Mouse (Mus musculus): ENCODE measurements around the gene Zdhhc22. TPM values are rescaled to one million over a fixed set of nuclear protein-coding genes. Genes with fewer than 3 reads are reported as not detected.
A peak's percentile ranks its signal among the peaks of the same experiment; 100 is the strongest.

The Zdhhc22 gene
- 0.05 and 0.06 TPM in 2 replicates for polyA plus RNA-seq (2016; fragmentation: Nextera tagmentation; extraction: Ambion mirVana)

- H3K4me3 ChIP-seq, result peak within 1 kb of the TSS; percentile 51
- H3K36me3 ChIP-seq (replicated peaks), result no peaks in the 10 kb centered on the region
- H3K27me3 ChIP-seq (replicated peaks; ENCODE audit: low read depth, poor library complexity, severe bottlenecking), result peaks cover 80% of the 10 kb centered on the region
- H3K9me3 ChIP-seq, result no peaks in the 10 kb centered on the region
- 1% methylated on average over 67 of the region's 68 CpGs for WGBS
- H3K4me1 ChIP-seq, result peaks cover 15% of the 10 kb centered on the region
- peak; percentile 80 for DNase-seq (ENCODE audit: low spot score)
- no peak within 1 kb of the TSS for H3K27ac ChIP-seq (replicated peaks)
These were observed at the start of gene Zdhhc22 for GRCm38 (mm10) chr12:86989890-86990754. Gene Zdhhc22 (minus strand): TSS chr12:86990430.

GRCm38 (mm10) chr12:87036631-87037030, 46.4 kb upstream of the Zdhhc22 start:
- 93% methylated on average over 7 of the region's 7 CpGs for WGBS
- Histone ChIP-seq H3K27ac (replicated peaks) (no peak overlapping the region), H3K4me3 (no peak overlapping the region), H3K27me3 (replicated peaks; ENCODE audit: low read depth, poor library complexity, severe bottlenecking) (no peaks in the 10 kb centered on the region), H3K36me3 (replicated peaks) (no peaks in the 10 kb centered on the region), H3K9me3 (no peaks in the 10 kb centered on the region), H3K4me1 (no peaks in the 10 kb centered on the region)
- DNase-seq (ENCODE audit: low spot score), result no peak

DNA sequence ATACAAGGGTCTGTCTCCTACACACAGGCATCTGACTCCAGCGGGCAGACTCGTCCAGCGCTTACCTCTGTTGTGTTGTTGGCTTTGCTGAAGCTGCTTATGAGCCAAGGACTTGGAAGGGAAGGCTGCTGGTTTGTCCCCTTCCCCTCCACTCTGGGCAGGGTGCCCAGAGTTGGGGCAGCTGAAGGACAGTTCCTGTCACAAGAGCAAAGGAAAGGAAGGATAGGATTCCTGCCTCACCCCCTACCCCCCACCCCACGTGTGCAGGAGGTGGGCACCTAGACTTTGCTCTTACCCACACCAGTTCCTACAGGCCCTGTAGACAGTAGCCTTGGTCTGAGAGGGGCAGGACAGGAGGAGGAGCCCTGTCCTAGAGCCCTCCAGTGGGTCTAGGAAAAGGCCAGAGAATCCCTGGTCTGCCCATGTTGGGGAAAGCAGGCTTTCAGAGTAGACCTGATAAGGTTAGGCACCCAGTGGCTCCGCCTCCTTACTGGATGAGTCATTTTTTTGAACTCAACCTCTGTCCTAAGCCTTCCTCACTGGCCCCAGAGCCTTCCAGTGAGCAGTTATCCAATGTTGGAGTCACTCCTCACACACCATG, 41.0 kb upstream of the Zdhhc22 start:
- H3K4me3 ChIP-seq, result no peak overlapping the region
- peaks cover 30% of the 10 kb centered on the region for H3K27me3 ChIP-seq (replicated peaks; ENCODE audit: low read depth, poor library complexity, severe bottlenecking)
- H3K36me3 ChIP-seq (replicated peaks), result no peaks in the 10 kb centered on the region
- peaks cover 7% of the 10 kb centered on the region for H3K4me1 ChIP-seq
- H3K9me3 ChIP-seq, result no peaks in the 10 kb centered on the region
- no peak for DNase-seq (ENCODE audit: low spot score)
- 80% methylated on average over 5 of the region's 5 CpGs for WGBS
- H3K27ac ChIP-seq (replicated peaks), result no peak overlapping the region

DNA sequence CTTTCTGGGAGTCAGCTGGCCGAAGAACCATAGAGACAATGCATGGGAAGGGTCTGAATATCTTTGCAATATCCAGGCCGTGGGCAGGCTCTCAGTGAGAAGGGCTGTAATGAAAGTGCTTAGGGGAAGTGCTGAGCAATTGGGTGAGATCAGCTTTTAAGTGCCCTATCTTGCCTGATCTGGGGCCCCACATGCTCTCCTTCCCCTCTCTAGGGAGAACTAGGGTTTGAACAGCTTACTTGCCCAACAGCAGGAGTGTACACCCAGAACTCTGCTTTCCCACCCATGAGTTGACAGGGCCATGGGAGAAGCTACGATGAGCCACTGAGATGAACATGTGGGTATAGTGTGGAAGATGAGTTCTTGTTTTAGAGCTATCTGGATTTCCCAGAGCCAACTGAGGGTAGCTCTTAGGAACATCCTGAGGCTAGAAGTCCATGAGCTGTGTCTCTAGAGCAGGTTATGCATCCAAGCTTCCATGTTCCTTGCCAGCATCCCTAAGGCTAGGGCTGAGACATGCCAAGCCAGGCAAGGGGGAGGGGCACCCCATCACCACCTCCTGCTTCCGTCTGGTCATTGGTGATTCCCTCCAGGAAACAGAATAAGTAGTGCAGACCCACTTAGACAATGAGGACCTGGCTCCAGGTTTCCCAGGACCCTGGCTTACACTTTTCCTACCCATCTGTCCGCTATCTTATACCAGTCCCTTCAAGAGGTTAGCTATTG, 39.2 kb upstream of the Zdhhc22 start:
- WGBS, result 74% methylated on average over 5 of the region's 5 CpGs
- no peak for DNase-seq (ENCODE audit: low spot score)
- H3K4me1 ChIP-seq, result peaks cover 10% of the 10 kb centered on the region
- H3K36me3 ChIP-seq (replicated peaks), result no peaks in the 10 kb centered on the region
- H3K9me3 ChIP-seq, result no peaks in the 10 kb centered on the region
- no peak overlapping the region for H3K27ac ChIP-seq (replicated peaks)
- H3K27me3 ChIP-seq (replicated peaks; ENCODE audit: low read depth, poor library complexity, severe bottlenecking), result peaks cover 46% of the 10 kb centered on the region
- no peak overlapping the region for H3K4me3 ChIP-seq

GRCm38 (mm10) chr12:87028068-87028467, 37.8 kb upstream of the Zdhhc22 start:
- Histone ChIP-seq H3K27me3 (replicated peaks; ENCODE audit: low read depth, poor library complexity, severe bottlenecking) (peaks cover 46% of the 10 kb centered on the region), H3K9me3 (no peaks in the 10 kb centered on the region), H3K27ac (replicated peaks) (no peak overlapping the region), H3K36me3 (replicated peaks) (no peaks in the 10 kb centered on the region), H3K4me1 (peaks cover 10% of the 10 kb centered on the region), H3K4me3 (no peak overlapping the region)
- DNase-seq (ENCODE audit: low spot score), result no peak
- WGBS, result 66% methylated on average over 2 of the region's 2 CpGs

- peaks cover 46% of the 10 kb centered on the region for H3K27me3 ChIP-seq (replicated peaks; ENCODE audit: low read depth, poor library complexity, severe bottlenecking)
- no peaks in the 10 kb centered on the region for H3K36me3 ChIP-seq (replicated peaks)
- peaks cover 10% of the 10 kb centered on the region for H3K4me1 ChIP-seq
- no peak overlapping the region for H3K27ac ChIP-seq (replicated peaks)
- H3K9me3 ChIP-seq, result no peaks in the 10 kb centered on the region
- no peak for DNase-seq (ENCODE audit: low spot score)
- H3K4me3 ChIP-seq, result no peak overlapping the region
- 58% methylated on average over 5 of the region's 5 CpGs for WGBS
These were observed 37.2 kb upstream of the Zdhhc22 start for GRCm38 (mm10) chr12:87027391-87027790.

DNA sequence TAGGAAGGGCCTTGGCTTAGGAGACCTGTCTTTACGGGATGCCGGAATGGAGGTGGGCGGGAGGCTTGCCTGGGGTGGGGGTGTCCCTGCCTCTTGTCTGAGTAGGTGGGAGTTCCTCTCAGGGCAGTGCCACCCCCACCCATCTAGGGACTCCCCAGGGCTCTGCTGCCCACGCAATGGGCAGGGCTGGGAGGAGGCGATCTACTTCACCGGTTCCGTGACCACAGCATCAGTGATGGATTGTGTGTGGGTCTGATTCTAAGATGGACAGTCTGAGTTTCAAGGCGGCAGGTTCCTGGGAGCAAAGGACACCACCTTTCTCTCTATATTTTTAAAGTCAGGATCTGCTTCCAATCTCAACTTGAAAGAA, 36.6 kb upstream of the Zdhhc22 start:
- Histone ChIP-seq H3K9me3 (no peaks in the 10 kb centered on the region), H3K27ac (replicated peaks) (no peak overlapping the region), H3K4me3 (peak overlapping the region; percentile 54), H3K4me1 (peaks cover 10% of the 10 kb centered on the region), H3K36me3 (replicated peaks) (no peaks in the 10 kb centered on the region), H3K27me3 (replicated peaks; ENCODE audit: low read depth, poor library complexity, severe bottlenecking) (peaks cover 46% of the 10 kb centered on the region)
- no peak for DNase-seq (ENCODE audit: low spot score)
- WGBS, result 12% methylated on average over 8 of the region's 8 CpGs

- no peak overlapping the region for H3K27ac ChIP-seq (replicated peaks)
- H3K36me3 ChIP-seq (replicated peaks), result no peaks in the 10 kb centered on the region
- peaks cover 46% of the 10 kb centered on the region for H3K27me3 ChIP-seq (replicated peaks; ENCODE audit: low read depth, poor library complexity, severe bottlenecking)
- H3K4me3 ChIP-seq, result peak overlapping the region; percentile 54
- H3K4me1 ChIP-seq, result peaks cover 10% of the 10 kb centered on the region
- no peaks in the 10 kb centered on the region for H3K9me3 ChIP-seq
- 4% methylated on average over 30 of the region's 30 CpGs for whole genome bisulfite sequencing
- DNase-seq (ENCODE audit: low spot score), result peak; percentile 50
These were observed 36.1 kb upstream of the Zdhhc22 start for GRCm38 (mm10) chr12:87026109-87026870.

- Histone ChIP-seq H3K36me3 (replicated peaks) (no peaks in the 10 kb centered on the region), H3K4me3 (no peak overlapping the region), H3K4me1 (peaks cover 10% of the 10 kb centered on the region), H3K9me3 (no peaks in the 10 kb centered on the region), H3K27me3 (replicated peaks; ENCODE audit: low read depth, poor library complexity, severe bottlenecking) (peaks cover 38% of the 10 kb centered on the region), H3K27ac (replicated peaks) (no peak overlapping the region)
- WGBS, result 86% methylated on average over 3 of the region's 3 CpGs
- DNase-seq (ENCODE audit: low spot score), result no peak
These were observed 33.2 kb upstream of the Zdhhc22 start for GRCm38 (mm10) chr12:87023456-87023855.

GRCm38 (mm10) chr12:87022006-87022405, 31.8 kb upstream of the Zdhhc22 start:
- Histone ChIP-seq H3K36me3 (replicated peaks) (no peaks in the 10 kb centered on the region), H3K4me1 (peaks cover 10% of the 10 kb centered on the region), H3K27me3 (replicated peaks; ENCODE audit: low read depth, poor library complexity, severe bottlenecking) (peaks cover 23% of the 10 kb centered on the region), H3K9me3 (no peaks in the 10 kb centered on the region), H3K27ac (replicated peaks) (no peak overlapping the region), H3K4me3 (no peak overlapping the region)
- 66% methylated on average over 2 of the region's 2 CpGs for WGBS
- DNase-seq (ENCODE audit: low spot score), result no peak

DNA sequence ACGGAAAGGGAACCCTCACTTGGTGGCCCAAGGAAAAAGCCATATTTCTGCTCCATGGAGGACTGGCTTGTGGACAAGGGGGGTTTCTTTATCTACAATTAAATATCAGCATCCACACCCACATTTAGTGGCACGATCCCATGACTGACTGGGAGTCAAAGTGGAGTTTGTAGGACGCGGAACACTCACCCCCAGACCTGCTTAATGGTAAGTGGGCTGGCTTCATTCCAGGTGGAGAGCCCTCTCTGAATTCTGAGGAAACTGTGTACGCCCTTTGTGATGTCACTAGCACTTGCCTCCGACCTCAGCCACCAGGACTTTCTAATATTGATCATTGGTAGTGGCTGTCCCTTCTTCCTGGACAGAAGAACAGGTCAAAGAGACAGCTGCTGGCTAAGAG, 30.8 kb upstream of the Zdhhc22 start, which contains the start of gene Tmem63c:
Gene Tmem63c (plus strand): TSS at position 301 of the 400 bp plus-strand sequence.
- Histone ChIP-seq H3K36me3 (replicated peaks) (no peaks in the 10 kb centered on the region), H3K4me1 (peaks cover under 1% of the 10 kb centered on the region), H3K4me3 (no peak within 1 kb of the TSS), H3K9me3 (no peaks in the 10 kb centered on the region), H3K27me3 (replicated peaks; ENCODE audit: low read depth, poor library complexity, severe bottlenecking) (peaks cover 13% of the 10 kb centered on the region), H3K27ac (replicated peaks) (no peak within 1 kb of the TSS)
- DNase-seq (ENCODE audit: low spot score), result no peak
- 73% methylated on average over 6 of the region's 6 CpGs for WGBS

GRCm38 (mm10) chr12:87018756-87019155, 28.5 kb upstream of the Zdhhc22 start:
- no peak overlapping the region for H3K4me3 ChIP-seq
- H3K4me1 ChIP-seq, result no peaks in the 10 kb centered on the region
- H3K27ac ChIP-seq (replicated peaks), result no peak overlapping the region
- H3K27me3 ChIP-seq (replicated peaks; ENCODE audit: low read depth, poor library complexity, severe bottlenecking), result no peaks in the 10 kb centered on the region
- 86% methylated on average over 2 of the region's 2 CpGs for WGBS
- no peak for DNase-seq (ENCODE audit: low spot score)
- H3K36me3 ChIP-seq (replicated peaks), result no peaks in the 10 kb centered on the region
- H3K9me3 ChIP-seq, result no peaks in the 10 kb centered on the region
